Mouse (Mus musculus) midbrain, embryonic 14.5 days (tissue): ENCODE results near the gene Armc9. TPM values are rescaled to one million over a fixed set of nuclear protein-coding genes. Genes with fewer than 3 reads are reported as not detected.

Experiments
- ATAC-seq: fragments of 200-750 bp; cut with Nextera tagmentation; 2 replicates; pipeline ENCODE4 v1.8.0; 2017; ENCODE audit warnings: moderate number of reproducible peaks, moderate library complexity; ENCODE audit not compliant: low FRiP score, low TSS enrichment
- DNase-seq: peaks from one replicate; pipeline ENCODE4 v3.0.0-alpha.2; 2015
- H3K27ac ChIP-seq: fragments of 300-500 bp; sonication (generic); replicated peaks from 2 replicates; pipeline ENCODE4 v1.5.1; 2014; ENCODE audit warnings: mild to moderate bottlenecking, low read depth, low read length, moderate library complexity
- H3K27me3 ChIP-seq: fragments of 300-500 bp; sonication (generic); 2 replicates; pipeline ENCODE4 v1.6.1; 2014; ENCODE audit warnings: low read length, control low read depth, mixed read lengths; ENCODE audit not compliant: control insufficient read depth, insufficient read depth
- H3K36me3 ChIP-seq: fragments of 300-500 bp; sonication (generic); 2 replicates; pipeline ENCODE4 v1.6.1; 2014; ENCODE audit warnings: low read length, control low read depth; ENCODE audit not compliant: control insufficient read depth, insufficient read depth
- H3K4me1 ChIP-seq: fragments of 300-500 bp; sonication (generic); 2 replicates; pipeline ENCODE4 v1.6.1; 2014; ENCODE audit warnings: mild to moderate bottlenecking, antibody characterized with exemption, low read length, control low read depth; ENCODE audit not compliant: control insufficient read depth, insufficient read depth
- H3K4me2 ChIP-seq: fragments of 300-500 bp; sonication (generic); 2 replicates; pipeline ENCODE4 v1.6.1; 2014; ENCODE audit warnings: mild to moderate bottlenecking, low read length, moderate library complexity
- H3K4me3 ChIP-seq: fragments of 300-500 bp; sonication (generic); replicated peaks from 2 replicates; pipeline ENCODE4 v1.5.1; 2014; ENCODE audit warnings: low read depth, low read length
- H3K9ac ChIP-seq: fragments of 300-500 bp; sonication (generic); replicated peaks from 2 replicates; pipeline ENCODE4 v1.6.1; 2014; ENCODE audit warnings: mild to moderate bottlenecking, low read length, moderate library complexity
- H3K9me3 ChIP-seq: fragments of 300-500 bp; sonication (generic); 2 replicates; pipeline ENCODE4 v1.6.1; 2016; ENCODE audit warnings: low read length, control low read depth, mixed read lengths; ENCODE audit not compliant: control insufficient read depth
- WGBS: fragments of 180-500 bp; shearing (Covaris S2); extraction: QIAGEN DNeasy Blood & Tissue Kit; methylation state at CpG from one replicate; pipeline ENCODE4 v1.1.7; 2014; 5-methylcytosine and 5-hydroxymethylcytosine counted together
- polyA plus RNA-seq: library from polyadenylated mRNA; unstranded; fragments of >200 nt; fragmentation: Nextera tagmentation; extraction: Ambion mirVana; gene quantifications from 2 replicates; pipeline ENCODE4 v1.2.1, GENCODE M21; 2014

The Armc9 gene
- polyA plus RNA-seq, 1 experiment from 2014 or later, result 37.8 TPM

GRCm38 (mm10) chr1:86303063-86303872 lies 148.7 kb downstream of the Armc9 start:
- no peaks in the 10 kb centered on the region for H3K4me1 ChIP-seq
- ATAC-seq (peak; percentile 74), DNase-seq (peak; percentile 73)
- H3K9me3 ChIP-seq, result no peaks in the 10 kb centered on the region
- peak overlapping the region; percentile 65 for H3K9ac ChIP-seq
- peak overlapping the region; percentile 98 for H3K4me2 ChIP-seq
- H3K36me3 ChIP-seq, result no peaks in the 10 kb centered on the region
- peak overlapping the region; percentile 59 for H3K4me3 ChIP-seq
- H3K27ac ChIP-seq, result no peak overlapping the region
- H3K27me3 ChIP-seq, result peaks cover 23% of the 10 kb centered on the region
- under 1% methylated on average over 65 of the region's 65 CpGs for WGBS

- peak overlapping the region; percentile 98 for H3K4me2 ChIP-seq
Measured at GRCm38 (mm10) chr1:86303873-86304250, 149.3 kb downstream of the Armc9 start.

GRCm38 (mm10) chr1:86306686-86307085 lies 152.1 kb downstream of the Armc9 start:
- no peak overlapping the region for H3K4me2 ChIP-seq
- 90% methylated on average over 3 of the region's 3 CpGs for WGBS
- peaks cover 8% of the 10 kb centered on the region; the same call in 1 of the 2 replicates for H3K4me1 ChIP-seq
- no peak overlapping the region for H3K27ac ChIP-seq
- no peaks in the 10 kb centered on the region for H3K9me3 ChIP-seq
- H3K4me3 ChIP-seq, result no peak overlapping the region
- peaks cover 23% of the 10 kb centered on the region for H3K27me3 ChIP-seq
- H3K9ac ChIP-seq, result no peak overlapping the region
- ATAC-seq (no peak), DNase-seq (no peak)
- no peaks in the 10 kb centered on the region for H3K36me3 ChIP-seq

More at GRCm38 (mm10) chr1:86303873-86304250, 149.3 kb downstream of the Armc9 start:
- WGBS, result 2% methylated on average over 16 of the region's 16 CpGs
- no peaks in the 10 kb centered on the region for H3K9me3 ChIP-seq
- ATAC-seq (0 out of 2 replicates have a peak, but pooled peaks have one; percentile 19), DNase-seq (no peak)
- no peaks in the 10 kb centered on the region for H3K36me3 ChIP-seq
- H3K27me3 ChIP-seq, result peaks cover 23% of the 10 kb centered on the region
- peak overlapping the region; percentile 65 for H3K9ac ChIP-seq
- H3K4me1 ChIP-seq, result no peaks in the 10 kb centered on the region
- H3K4me3 ChIP-seq, result peak overlapping the region; percentile 59
- no peak overlapping the region for H3K27ac ChIP-seq

GRCm38 (mm10) chr1:86307177-86307762 lies 152.7 kb downstream of the Armc9 start:
- H3K9me3 ChIP-seq, result no peaks in the 10 kb centered on the region
- H3K4me2 ChIP-seq, result no peak overlapping the region
- ATAC-seq (no peak), DNase-seq (no peak)
- H3K27ac ChIP-seq, result no peak overlapping the region
- H3K4me3 ChIP-seq, result no peak overlapping the region
- WGBS, result 90% methylated on average over 7 of the region's 7 CpGs
- no peaks in the 10 kb centered on the region for H3K36me3 ChIP-seq
- peaks cover 23% of the 10 kb centered on the region for H3K27me3 ChIP-seq
- no peak overlapping the region for H3K9ac ChIP-seq
- peaks cover 8% of the 10 kb centered on the region; the same call in 1 of the 2 replicates for H3K4me1 ChIP-seq

GRCm38 (mm10) chr1:86307871-86308641 lies 153.5 kb downstream of the Armc9 start:
- ATAC-seq (no peak), DNase-seq (no peak)
- 37% methylated on average over 4 of the region's 4 CpGs for WGBS
- H3K27me3 ChIP-seq, result peaks cover 22% of the 10 kb centered on the region
- no peak overlapping the region for H3K4me3 ChIP-seq
- no peak overlapping the region for H3K9ac ChIP-seq
- H3K4me1 ChIP-seq, result peaks cover 8% of the 10 kb centered on the region; the same call in 1 of the 2 replicates
- H3K36me3 ChIP-seq, result no peaks in the 10 kb centered on the region
- H3K4me2 ChIP-seq, result no peak overlapping the region
- no peaks in the 10 kb centered on the region for H3K9me3 ChIP-seq
- no peak overlapping the region for H3K27ac ChIP-seq

- DNase-seq, result no peak
- no peaks in the 10 kb centered on the region for H3K36me3 ChIP-seq
- no peak for ATAC-seq
- H3K27me3 ChIP-seq, result peaks cover 9% of the 10 kb centered on the region
- H3K9me3 ChIP-seq, result no peaks in the 10 kb centered on the region
- H3K9ac ChIP-seq, result no peak overlapping the region
- H3K4me3 ChIP-seq, result no peak overlapping the region
- no peak overlapping the region for H3K27ac ChIP-seq
- peaks cover 8% of the 10 kb centered on the region; the same call in 1 of the 2 replicates for H3K4me1 ChIP-seq
- 92% methylated on average over 7 of the region's 7 CpGs for WGBS
- H3K4me2 ChIP-seq, result no peak overlapping the region
Measured at GRCm38 (mm10) chr1:86309270-86309833, 154.8 kb downstream of the Armc9 start.

- H3K36me3 ChIP-seq, result no peaks in the 10 kb centered on the region
- H3K4me2 ChIP-seq, result no peak overlapping the region
- ATAC-seq, result no peak
- no peak overlapping the region for H3K27ac ChIP-seq
- H3K4me1 ChIP-seq, result peaks cover 8% of the 10 kb centered on the region; the same call in 1 of the 2 replicates
- peak; percentile 4 for DNase-seq
- H3K4me3 ChIP-seq, result no peak overlapping the region
- H3K27me3 ChIP-seq, result no peaks in the 10 kb centered on the region
- H3K9me3 ChIP-seq, result no peaks in the 10 kb centered on the region
- H3K9ac ChIP-seq, result no peak overlapping the region
- 14% methylated on average over 15 of the region's 15 CpGs for WGBS
Measured at GRCm38 (mm10) chr1:86310536-86311310, 156.1 kb downstream of the Armc9 start.
